Mouse (Mus musculus) urinary bladder, postnatal 4 days (tissue): ENCODE measurements around the gene Plb1.
A peak's percentile ranks its signal among the peaks of the same experiment; 100 is the strongest.

Source experiments
- DNase-seq, 2 experiments: peaks; one replicate each; pipeline ENCODE4 v3.0.0; 2021 to 2022; ENCODE audit warnings: low spot score in 2 of 2

Gene Plb1

DNA sequence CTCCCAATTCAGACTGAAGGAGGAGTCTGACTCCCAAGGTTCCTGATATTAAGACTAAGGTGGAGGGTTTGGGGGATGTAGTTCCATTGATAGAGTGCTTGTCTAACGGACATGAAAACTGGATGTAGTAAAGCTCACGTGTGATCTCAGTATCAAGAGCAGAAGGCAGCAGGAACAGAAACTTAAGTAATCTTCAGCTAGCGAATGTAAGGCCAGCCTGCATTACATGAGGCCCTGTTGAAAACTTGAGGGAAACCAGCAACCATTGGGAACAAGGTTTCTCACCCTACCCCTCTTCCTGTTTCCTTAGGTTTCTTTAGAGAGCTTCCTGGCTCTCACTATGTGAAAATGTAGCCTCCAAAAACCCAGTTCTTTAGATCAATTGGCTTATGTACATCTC lies 162.1 kb downstream of the Plb1 start:
- DNase-seq, result no peak

GRCm38 (mm10) chr5:32395101-32395892 lies 162.8 kb downstream of the Plb1 start:
- no peak for DNase-seq

- DNase-seq, result no peak
Measured at GRCm38 (mm10) chr5:32397719-32398118, 165.2 kb downstream of the Plb1 start.

DNA sequence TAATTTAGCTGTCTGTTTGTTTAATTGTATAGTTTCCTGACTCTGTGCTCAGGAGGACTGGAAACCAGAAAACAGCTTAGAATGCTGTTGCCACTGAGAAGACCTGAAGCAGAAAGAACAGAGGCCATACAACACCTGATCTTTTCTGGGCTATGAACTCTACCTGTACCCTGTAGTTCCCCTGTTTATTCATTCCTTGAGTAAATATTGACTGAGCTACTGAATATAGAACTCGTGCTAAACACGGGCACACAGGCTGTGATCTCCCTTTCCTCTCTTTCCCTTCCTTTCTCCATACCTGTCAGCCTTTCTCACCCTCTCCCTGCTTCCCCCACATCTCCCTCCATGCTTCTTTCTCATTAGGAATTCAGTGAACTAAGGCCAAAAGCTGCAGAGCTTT lies 168.4 kb downstream of the Plb1 start:
- DNase-seq, result no peak

GRCm38 (mm10) chr5:32403082-32403953 lies 170.8 kb downstream of the Plb1 start:
- no peak for DNase-seq

DNA sequence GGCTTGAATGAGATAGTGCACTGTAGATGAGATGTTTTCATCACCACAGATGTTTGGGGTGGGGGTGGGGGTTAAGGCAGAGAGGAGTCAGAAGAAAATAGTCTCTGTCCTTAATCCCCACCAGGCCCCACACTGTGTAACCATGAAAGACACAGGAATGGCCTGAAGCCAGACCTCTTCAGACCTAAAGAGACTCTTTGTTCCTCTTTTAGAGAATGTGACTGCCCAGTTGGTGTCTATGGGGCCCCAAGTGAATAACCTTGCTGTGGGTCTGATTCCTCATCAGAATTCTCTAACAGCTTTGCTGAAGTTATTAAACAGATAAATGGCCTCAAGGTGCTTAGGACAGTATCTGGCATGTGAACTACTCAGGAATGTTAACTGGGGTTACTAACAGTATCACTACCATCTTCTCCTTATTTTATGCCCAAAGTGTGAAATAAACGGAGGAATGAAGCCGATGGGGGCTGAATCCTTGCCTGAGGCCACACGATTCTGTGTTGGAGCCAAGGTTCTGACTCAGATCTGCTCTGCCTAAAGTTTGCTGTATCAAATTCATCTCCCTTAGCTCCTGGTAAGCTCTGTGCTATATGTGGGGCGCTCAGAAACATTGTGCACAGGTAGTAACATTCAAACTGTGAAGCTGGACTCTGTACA lies 172.8 kb downstream of the Plb1 start:
- DNase-seq, result no peak

DNA sequence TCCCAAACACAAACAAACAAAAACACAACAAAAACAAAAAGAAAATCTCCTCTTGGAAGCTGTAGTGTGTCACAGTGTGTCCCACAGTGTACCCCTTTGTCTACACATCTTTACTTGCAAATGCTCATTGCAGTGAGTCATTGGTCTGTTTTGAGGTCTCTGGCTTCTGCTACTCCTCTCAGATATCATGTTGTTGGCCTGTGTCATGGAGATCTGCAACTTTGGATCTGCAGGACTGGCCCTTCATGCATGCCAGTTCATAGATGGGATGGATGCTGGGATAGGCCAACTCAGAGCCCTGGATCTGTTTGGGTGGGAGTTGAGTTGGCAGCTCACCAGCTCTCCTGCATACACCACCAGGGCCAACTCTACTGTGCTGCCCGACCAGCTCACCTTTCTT lies 176.3 kb downstream of the Plb1 start:
- DNase-seq, result no peak

DNA sequence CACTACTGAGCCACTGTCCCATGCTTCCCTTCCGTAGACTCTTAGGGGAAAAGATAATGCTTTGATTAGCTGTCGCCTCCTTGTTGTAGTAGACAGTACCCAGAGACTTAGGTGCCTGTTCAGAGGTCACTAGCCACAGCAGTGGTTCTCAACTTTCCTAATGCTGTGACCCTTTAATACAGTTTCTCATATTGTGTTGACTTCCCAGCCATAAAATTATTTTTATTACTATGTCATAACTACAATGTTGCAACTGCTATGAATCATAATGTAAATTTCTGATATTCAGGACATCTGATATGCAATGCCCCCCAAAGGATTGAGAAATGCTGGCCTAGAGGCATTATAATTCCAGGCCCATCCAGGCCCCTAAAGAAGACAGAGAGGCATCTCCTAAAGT lies 177.2 kb downstream of the Plb1 start:
- no peak for DNase-seq

DNA sequence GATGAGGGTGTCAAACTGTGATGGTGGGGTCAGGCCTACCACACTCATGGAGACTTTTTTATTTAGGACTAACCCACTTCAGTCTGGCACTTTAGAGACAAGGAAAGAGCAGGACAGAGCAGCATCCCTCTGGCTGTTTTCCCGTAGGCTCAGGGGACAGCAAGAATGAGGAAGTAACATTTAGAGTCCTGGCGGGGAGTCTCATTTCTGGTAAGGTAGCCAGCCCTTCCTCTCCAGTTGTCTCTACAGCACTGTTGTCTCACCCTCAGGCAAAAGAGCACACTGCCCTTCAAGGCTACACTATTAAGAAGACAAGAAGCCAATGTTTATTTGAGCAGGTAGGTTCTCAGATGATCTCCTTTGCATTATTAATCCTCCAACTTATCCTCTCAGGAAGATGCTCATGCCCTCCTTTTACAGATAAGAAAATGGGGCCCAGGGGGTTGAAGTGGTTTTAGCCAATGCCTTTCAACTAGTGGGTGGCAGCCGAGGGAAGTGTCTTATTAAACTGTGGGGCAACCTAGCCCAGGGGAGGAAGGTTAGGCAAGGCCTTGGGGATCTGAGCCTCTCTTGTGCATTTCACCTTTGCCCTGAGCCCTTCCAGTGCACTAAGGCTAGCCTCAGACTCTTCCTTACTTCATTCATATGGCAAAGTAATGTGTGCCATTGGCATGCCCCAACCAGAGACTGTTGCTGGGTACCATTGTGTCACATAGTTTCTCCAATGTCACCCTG lies 178.6 kb downstream of the Plb1 start:
- DNase-seq, result no peak

- peak in 1 of 2 experiments; percentile 65 for DNase-seq
Measured at GRCm38 (mm10) chr5:32412186-32412950, 179.9 kb downstream of the Plb1 start.

- DNase-seq, result no peak
Measured at GRCm38 (mm10) chr5:32413083-32413482, 180.6 kb downstream of the Plb1 start.

- DNase-seq, result no peak
Measured at GRCm38 (mm10) chr5:32413569-32413968, 181.1 kb downstream of the Plb1 start.

- no peak for DNase-seq
Measured at GRCm38 (mm10) chr5:32414461-32414985, 182.0 kb downstream of the Plb1 start.

GRCm38 (mm10) chr5:32415554-32415953 lies 183.0 kb downstream of the Plb1 start:
- no peak for DNase-seq
